Mouse (Mus musculus) kidney, embryonic 14.5 days (tissue): ENCODE measurements around the gene Tacr2. TPM values are rescaled to one million over a fixed set of nuclear protein-coding genes. Genes with fewer than 3 reads are reported as not detected.

ENCODE experiments used
- ATAC-seq: fragments of 200-750 bp; cut with Nextera tagmentation; 2 replicates; pipeline ENCODE4 v1.8.0; 2017; ENCODE audit warnings: moderate number of reproducible peaks, mild to moderate bottlenecking, moderate TSS enrichment, moderate library complexity; ENCODE audit not compliant: low FRiP score, low TSS enrichment
- H3K27ac ChIP-seq: fragments of 300-500 bp; sonication (generic); 2 replicates; pipeline ENCODE4 v1.5.1; 2014; ENCODE audit warnings: low read depth, mild to moderate bottlenecking, low read length, moderate library complexity, mixed read lengths
- H3K27me3 ChIP-seq: fragments of 300-500 bp; sonication (generic); 2 replicates; pipeline ENCODE4 v1.6.1; 2014; ENCODE audit warnings: mild to moderate bottlenecking, low read length; ENCODE audit not compliant: control insufficient read depth, insufficient read depth
- H3K36me3 ChIP-seq: fragments of 300-500 bp; sonication (generic); 2 replicates; pipeline ENCODE4 v1.6.1; 2014; ENCODE audit warnings: low read length, mixed read lengths; ENCODE audit not compliant: control insufficient read depth, insufficient read depth
- H3K4me1 ChIP-seq: fragments of 300-500 bp; sonication (generic); 2 replicates; pipeline ENCODE4 v1.6.1; 2014; ENCODE audit warnings: low read length, mixed read lengths; ENCODE audit not compliant: control insufficient read depth, insufficient read depth
- H3K4me2 ChIP-seq: fragments of 300-500 bp; sonication (generic); replicated peaks from 2 replicates; pipeline ENCODE4 v1.6.1; 2014; ENCODE audit warnings: low read depth, mild to moderate bottlenecking, low read length
- H3K4me3 ChIP-seq: fragments of 300-500 bp; sonication (generic); 2 replicates; pipeline ENCODE4 v1.5.1; 2014; ENCODE audit warnings: mild to moderate bottlenecking, low read length
- H3K9ac ChIP-seq: fragments of 300-500 bp; sonication (generic); 2 replicates; pipeline ENCODE4 v1.6.1; 2014; ENCODE audit warnings: low read depth, mild to moderate bottlenecking, low read length, moderate library complexity
- H3K9me3 ChIP-seq: fragments of 300-500 bp; sonication (generic); 2 replicates; pipeline ENCODE4 v1.6.1; 2016; ENCODE audit warnings: low read length; ENCODE audit not compliant: control insufficient read depth
- WGBS: fragments of 180-500 bp; shearing (Covaris S2); extraction: QIAGEN DNeasy Blood & Tissue Kit; methylation state at CpG from one replicate; pipeline ENCODE4 v1.1.7; 2014; 5-methylcytosine and 5-hydroxymethylcytosine counted together
- polyA plus RNA-seq: library from polyadenylated mRNA; unstranded; fragments of >200 nt; fragmentation: Nextera tagmentation; extraction: Ambion mirVana; gene quantifications from 2 replicates; pipeline ENCODE4 v1.2.1, GENCODE M21; 2014

The Tacr2 gene
- polyA plus RNA-seq, result not detected in 2 replicates

DNA sequence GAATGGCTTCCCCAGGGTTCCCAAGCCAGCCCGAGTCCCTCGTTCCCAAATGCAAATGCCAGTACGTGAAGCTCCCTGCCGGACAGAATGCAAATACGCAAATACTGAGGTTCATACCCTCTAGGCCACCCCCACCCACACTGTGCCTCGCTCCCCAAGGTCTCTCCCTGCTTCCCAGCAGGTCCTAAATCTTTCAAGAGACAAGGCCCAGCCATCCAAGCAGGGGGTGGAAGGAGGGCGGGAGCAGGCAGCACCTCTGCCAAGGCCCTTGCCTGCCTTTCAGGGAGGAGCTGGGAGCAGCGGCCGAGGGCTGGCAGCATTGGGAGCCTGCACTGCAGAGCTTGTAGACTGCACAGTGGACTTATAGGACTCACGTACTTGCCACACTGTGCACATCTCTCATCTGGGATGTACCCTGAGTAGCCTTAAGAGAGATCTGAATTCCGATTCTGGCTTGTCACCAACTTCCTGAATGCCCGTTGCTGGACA lies at the start of gene Tacr2:
Gene Tacr2 (plus strand): TSS at position 439 of the 489 bp plus-strand sequence.
- no peaks in the 10 kb centered on the region for H3K36me3 ChIP-seq
- no peak within 1 kb of the TSS for H3K9ac ChIP-seq
- ATAC-seq, result no peak
- WGBS, result 50% methylated on average over 12 of the region's 12 CpGs
- H3K4me3 ChIP-seq, result no peak within 1 kb of the TSS
- no peaks in the 10 kb centered on the region for H3K27me3 ChIP-seq
- no peaks in the 10 kb centered on the region for H3K9me3 ChIP-seq
- H3K27ac ChIP-seq, result no peak within 1 kb of the TSS
- peaks cover 6% of the 10 kb centered on the region; the same call in 1 of the 2 replicates for H3K4me1 ChIP-seq
- no peak within 1 kb of the TSS for H3K4me2 ChIP-seq

GRCm38 (mm10) chr10:62202574-62202973 lies 49.7 kb upstream of the Tacr2 start:
- no peaks in the 10 kb centered on the region; the same call in 1 of the 2 replicates for H3K36me3 ChIP-seq

DNA sequence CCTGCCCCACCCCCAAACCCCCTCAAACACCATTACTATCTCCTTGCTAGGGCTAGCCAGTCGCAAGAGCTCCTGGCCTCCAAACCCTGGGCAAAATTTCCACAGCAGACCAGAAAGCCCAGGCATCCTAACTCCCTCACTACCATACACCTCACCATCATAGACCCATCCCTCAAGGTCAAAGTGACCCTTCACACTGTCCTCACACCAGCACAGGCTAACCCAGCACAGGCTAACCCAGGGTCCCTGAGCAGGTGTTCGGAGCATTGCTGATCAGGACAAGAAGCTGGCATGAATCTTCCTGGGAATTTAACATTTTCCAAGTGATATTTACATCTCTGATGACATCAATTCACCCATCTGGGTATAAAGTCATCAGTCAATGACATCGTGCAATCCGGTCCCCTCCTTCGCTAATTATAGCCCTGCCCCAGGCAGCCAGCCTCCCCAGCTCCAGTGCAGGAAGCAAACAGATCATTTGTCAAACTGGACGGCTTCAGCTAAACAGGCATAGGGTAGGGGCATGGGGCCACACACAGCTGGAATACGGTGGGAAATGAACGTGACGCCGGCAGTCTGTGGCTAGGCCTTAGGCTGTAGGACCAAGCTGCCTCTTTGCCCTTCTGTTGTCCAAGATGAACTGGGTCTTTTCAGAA lies 43.9 kb upstream of the Tacr2 start:
- Histone ChIP-seq H3K4me2 (no peak overlapping the region), H3K4me3 (no peak overlapping the region), H3K27me3 (no peaks in the 10 kb centered on the region), H3K27ac (peak overlapping the region; percentile 30; the same call in 1 of the 2 replicates), H3K4me1 (peaks cover 19% of the 10 kb centered on the region), H3K36me3 (no peaks in the 10 kb centered on the region), H3K9me3 (no peaks in the 10 kb centered on the region), H3K9ac (no peak overlapping the region)
- WGBS, result 25% methylated on average over 10 of the region's 10 CpGs
- no peak for ATAC-seq

More at GRCm38 (mm10) chr10:62202574-62202973, 49.7 kb upstream of the Tacr2 start:
- ATAC-seq, result no peak
- H3K4me3 ChIP-seq, result no peak overlapping the region
- H3K27me3 ChIP-seq, result no peaks in the 10 kb centered on the region
- no peaks in the 10 kb centered on the region for H3K4me1 ChIP-seq
- no peak overlapping the region for H3K4me2 ChIP-seq
- no peak overlapping the region for H3K9ac ChIP-seq
- H3K27ac ChIP-seq, result no peak overlapping the region
- WGBS, result 83% methylated on average over 6 of the region's 6 CpGs
- H3K9me3 ChIP-seq, result no peaks in the 10 kb centered on the region

- no peaks in the 10 kb centered on the region for H3K36me3 ChIP-seq
- no peaks in the 10 kb centered on the region for H3K27me3 ChIP-seq
- H3K9me3 ChIP-seq, result no peaks in the 10 kb centered on the region
- no peak overlapping the region; the same call in 1 of the 2 replicates for H3K27ac ChIP-seq
- H3K9ac ChIP-seq, result 0 out of 2 replicates have a peak overlapping the region, but pooled peaks have one; percentile 4
- H3K4me3 ChIP-seq, result no peak overlapping the region
- H3K4me1 ChIP-seq, result peaks cover 27% of the 10 kb centered on the region
- no peak for ATAC-seq
- H3K4me2 ChIP-seq, result no peak overlapping the region
- WGBS, result 69% methylated on average over 5 of the region's 6 CpGs
Measured at GRCm38 (mm10) chr10:62211310-62211709, 40.9 kb upstream of the Tacr2 start.

- Histone ChIP-seq H3K9me3 (no peaks in the 10 kb centered on the region), H3K4me1 (peaks cover 33% of the 10 kb centered on the region), H3K4me3 (no peak overlapping the region), H3K4me2 (no peak overlapping the region), H3K27me3 (no peaks in the 10 kb centered on the region), H3K9ac (no peak overlapping the region), H3K36me3 (no peaks in the 10 kb centered on the region), H3K27ac (no peak overlapping the region)
- ATAC-seq, result no peak
- 48% methylated on average over 5 of the region's 5 CpGs for WGBS
Measured at GRCm38 (mm10) chr10:62215169-62215616, 37.0 kb upstream of the Tacr2 start.

- Histone ChIP-seq H3K4me1 (peaks cover 30% of the 10 kb centered on the region), H3K4me2 (no peak overlapping the region), H3K27me3 (no peaks in the 10 kb centered on the region), H3K27ac (no peak overlapping the region), H3K9ac (no peak overlapping the region), H3K4me3 (no peak overlapping the region), H3K36me3 (no peaks in the 10 kb centered on the region), H3K9me3 (no peaks in the 10 kb centered on the region)
- ATAC-seq, result no peak
- WGBS, result 94% methylated on average over 8 of the region's 8 CpGs
Measured at GRCm38 (mm10) chr10:62215633-62216032, 36.6 kb upstream of the Tacr2 start.

- Histone ChIP-seq H3K4me1 (peaks cover 21% of the 10 kb centered on the region), H3K9me3 (no peaks in the 10 kb centered on the region), H3K4me3 (no peak overlapping the region), H3K36me3 (no peaks in the 10 kb centered on the region), H3K27me3 (no peaks in the 10 kb centered on the region), H3K4me2 (no peak overlapping the region), H3K9ac (no peak overlapping the region), H3K27ac (peak overlapping the region; percentile 90)
- WGBS, result 19% methylated on average over 5 of the region's 5 CpGs
- peak; percentile 28; the same call in 1 of the 2 replicates for ATAC-seq
Measured at GRCm38 (mm10) chr10:62216595-62216994, 35.6 kb upstream of the Tacr2 start.

DNA sequence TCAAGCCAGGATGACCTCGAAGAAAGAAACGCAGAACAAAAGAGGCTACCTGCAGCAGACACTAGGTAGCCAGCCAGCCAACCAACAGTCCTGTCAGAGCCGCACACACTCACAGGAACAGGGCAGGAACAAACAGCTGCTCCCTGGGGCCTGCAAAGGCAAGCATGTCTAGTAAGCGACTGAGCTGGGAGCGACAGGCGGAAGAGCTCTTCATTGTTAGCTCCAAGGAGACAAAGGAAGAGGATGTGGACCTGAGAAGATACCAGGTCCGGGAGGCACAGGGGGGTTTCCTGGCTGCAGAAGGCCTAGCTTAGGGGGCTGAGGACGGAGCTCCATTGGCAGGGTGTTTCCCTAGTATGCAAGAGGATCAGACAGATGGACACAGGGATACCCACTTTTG lies 35.0 kb upstream of the Tacr2 start:
- no peak for ATAC-seq
- Histone ChIP-seq H3K36me3 (no peaks in the 10 kb centered on the region), H3K4me3 (no peak overlapping the region), H3K4me1 (peaks cover 21% of the 10 kb centered on the region), H3K4me2 (no peak overlapping the region), H3K9ac (no peak overlapping the region), H3K27ac (peak overlapping the region; percentile 90), H3K9me3 (no peaks in the 10 kb centered on the region), H3K27me3 (no peaks in the 10 kb centered on the region)
- 65% methylated on average over 8 of the region's 8 CpGs for WGBS

DNA sequence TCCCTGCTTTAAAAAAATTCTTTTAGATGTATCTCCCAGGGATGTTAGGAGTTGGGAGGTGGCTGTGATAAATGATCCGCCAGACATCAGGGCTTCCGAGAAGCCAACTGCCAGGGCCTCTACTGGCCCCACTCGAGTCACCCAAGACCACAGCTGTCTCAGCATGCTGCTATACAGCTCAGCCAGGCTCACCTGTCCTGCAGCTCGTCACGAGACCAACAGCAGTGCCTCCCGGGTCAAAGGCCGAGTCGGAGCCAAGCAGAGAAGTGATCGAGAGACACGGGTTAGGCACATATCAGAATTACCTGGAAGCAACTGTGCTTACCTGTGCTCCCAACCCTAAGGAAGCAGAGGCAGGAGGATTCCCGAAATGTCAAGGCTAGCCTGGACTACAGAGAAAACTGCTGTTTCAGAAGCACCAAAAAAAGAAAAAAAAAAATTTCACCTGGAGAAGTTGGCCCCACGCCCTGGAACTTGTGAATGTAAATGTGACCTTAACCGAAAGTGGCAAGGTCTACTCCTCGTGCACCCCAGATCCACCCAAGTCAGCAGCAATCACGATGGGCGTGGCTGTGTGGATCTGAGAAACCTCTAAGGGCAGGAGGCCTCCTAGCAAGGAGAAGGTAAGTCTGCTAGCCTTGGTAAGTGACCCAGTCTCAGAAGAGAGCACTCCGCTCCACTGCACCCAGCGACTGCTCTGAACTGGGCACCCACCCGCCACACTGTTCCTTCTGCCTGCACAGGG lies 34.0 kb upstream of the Tacr2 start:
- peaks cover 21% of the 10 kb centered on the region for H3K4me1 ChIP-seq
- H3K27ac ChIP-seq, result peak overlapping the region; percentile 90; the same call in 1 of the 2 replicates
- no peaks in the 10 kb centered on the region for H3K9me3 ChIP-seq
- H3K4me2 ChIP-seq, result no peak overlapping the region
- no peak overlapping the region for H3K9ac ChIP-seq
- no peaks in the 10 kb centered on the region for H3K36me3 ChIP-seq
- H3K27me3 ChIP-seq, result no peaks in the 10 kb centered on the region
- 71% methylated on average over 19 of the region's 19 CpGs for WGBS
- no peak overlapping the region for H3K4me3 ChIP-seq
- ATAC-seq, result no peak
